Mouse (Mus musculus) lung, postnatal 0 days (tissue): ENCODE results near the gene Igsf3. TPM values are rescaled to one million over a fixed set of nuclear protein-coding genes. Genes with fewer than 3 reads are reported as not detected.
A peak's percentile ranks its signal among the peaks of the same experiment; 100 is the strongest.

Experiments
- ATAC-seq: fragments of 200-750 bp; cut with Nextera tagmentation; 2 replicates; pipeline ENCODE4 v1.8.0; 2017; ENCODE audit warnings: moderate library complexity
- DNase-seq: peaks from one replicate; pipeline ENCODE4 v3.0.0-alpha.2; 2016; ENCODE audit warnings: low spot score
- H3K27ac ChIP-seq: fragments of 300-500 bp; sonication (generic); 2 replicates; pipeline ENCODE4 v1.5.1; 2014; ENCODE audit warnings: antibody characterized with exemption, mild to moderate bottlenecking, low read length, mixed read lengths
- H3K27me3 ChIP-seq: fragments of 300-500 bp; sonication (generic); replicated peaks from 2 replicates; pipeline ENCODE4 v1.6.1; 2014; ENCODE audit warnings: low read length, mixed read lengths; ENCODE audit not compliant: insufficient read depth
- H3K36me3 ChIP-seq: fragments of 300-500 bp; sonication (generic); 2 replicates; pipeline ENCODE4 v1.6.1; 2014; ENCODE audit warnings: low read length, mixed read lengths; ENCODE audit not compliant: insufficient read depth
- H3K4me1 ChIP-seq: fragments of 300-500 bp; sonication (generic); 2 replicates; pipeline ENCODE4 v1.6.1; 2014; ENCODE audit warnings: antibody characterized with exemption, low read depth, low read length, mixed read lengths; ENCODE audit not compliant: insufficient read depth
- H3K4me2 ChIP-seq: fragments of 300-500 bp; sonication (generic); replicated peaks from 2 replicates; pipeline ENCODE4 v1.6.1; 2014; ENCODE audit warnings: low read depth, mild to moderate bottlenecking, low read length, moderate library complexity, mixed read lengths
- H3K4me3 ChIP-seq: fragments of 300-500 bp; sonication (generic); 2 replicates; pipeline ENCODE4 v1.5.1; 2014; ENCODE audit warnings: low read depth, low read length
- H3K9ac ChIP-seq: fragments of 300-500 bp; sonication (generic); replicated peaks from 2 replicates; pipeline ENCODE4 v1.6.1; 2014; ENCODE audit warnings: low read depth, mild to moderate bottlenecking
- H3K9me3 ChIP-seq: fragments of 300-500 bp; sonication (generic); 2 replicates; pipeline ENCODE4 v1.6.1; 2016; ENCODE audit warnings: low read length, mixed read lengths
- CTCF ChIP-seq: IDR thresholded peaks from 2 replicates; pipeline ENCODE4 v1.5.1; 2016; ENCODE audit warnings: antibody characterized with exemption, mild to moderate bottlenecking
- EP300 ChIP-seq: IDR thresholded peaks from 2 replicates; pipeline ENCODE4 v1.6.1; 2016; ENCODE audit warnings: antibody characterized with exemption, mild to moderate bottlenecking, control low read depth
- WGBS: fragments of 180-500 bp; shearing (Covaris S2); extraction: QIAGEN DNeasy Blood & Tissue Kit; methylation state at CpG from one replicate; pipeline ENCODE4 v1.1.7; 2014; 5-methylcytosine and 5-hydroxymethylcytosine counted together
- polyA plus RNA-seq: library from polyadenylated mRNA; unstranded; fragments of >200 nt; fragmentation: Nextera tagmentation; extraction: Ambion mirVana; gene quantifications from 2 replicates; pipeline ENCODE4 v1.2.1, GENCODE M21; 2015

The Igsf3 gene
- polyA plus RNA-seq, 1 experiment from 2014 or later, result 16.9 TPM

GRCm38 (mm10) chr3:101418740-101419652 is 42.1 kb downstream of the Igsf3 start:
- 50% methylated on average over 18 of the region's 18 CpGs for WGBS
- Histone ChIP-seq H3K4me1 (peaks cover 5% of the 10 kb centered on the region; the same call in 1 of the 2 replicates), H3K4me2 (no peak overlapping the region), H3K9ac (no peak overlapping the region), H3K27me3 (no peaks in the 10 kb centered on the region), H3K4me3 (no peak overlapping the region), H3K9me3 (no peaks in the 10 kb centered on the region), H3K27ac (no peak overlapping the region), H3K36me3 (no peaks in the 10 kb centered on the region)
- no peak for TF ChIP-seq CTCF
- no peak for TF ChIP-seq EP300
- DNase-seq, result peak; percentile 27
- ATAC-seq, result peak; percentile 30

DNA sequence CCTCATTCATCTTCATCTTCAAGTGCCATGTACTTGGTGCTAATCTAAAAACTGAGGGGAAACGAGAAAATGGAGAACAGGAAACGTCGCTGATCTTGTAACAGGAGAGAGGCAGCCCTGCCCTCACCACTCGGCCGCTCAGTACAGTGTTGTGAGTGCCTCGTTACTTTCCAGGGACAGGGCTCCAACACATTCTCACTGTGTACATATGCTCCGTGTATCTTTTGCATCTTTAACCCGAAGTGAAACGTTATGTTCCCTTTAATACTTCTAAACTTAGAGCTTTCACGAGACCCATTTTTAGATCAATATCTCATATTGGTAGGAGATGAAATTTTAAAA is 42.7 kb downstream of the Igsf3 start:
- TF ChIP-seq CTCF (no peak), EP300 (no peak)
- peak; percentile 53 for ATAC-seq
- no peak overlapping the region for H3K4me3 ChIP-seq
- DNase-seq, result no peak
- H3K27ac ChIP-seq, result no peak overlapping the region
- H3K36me3 ChIP-seq, result no peaks in the 10 kb centered on the region
- no peak overlapping the region for H3K9ac ChIP-seq
- H3K4me2 ChIP-seq, result no peak overlapping the region
- H3K4me1 ChIP-seq, result peaks cover 7% of the 10 kb centered on the region; the same call in 1 of the 2 replicates
- no peaks in the 10 kb centered on the region for H3K9me3 ChIP-seq
- 33% methylated on average over 10 of the region's 10 CpGs for WGBS
- no peaks in the 10 kb centered on the region for H3K27me3 ChIP-seq

DNA sequence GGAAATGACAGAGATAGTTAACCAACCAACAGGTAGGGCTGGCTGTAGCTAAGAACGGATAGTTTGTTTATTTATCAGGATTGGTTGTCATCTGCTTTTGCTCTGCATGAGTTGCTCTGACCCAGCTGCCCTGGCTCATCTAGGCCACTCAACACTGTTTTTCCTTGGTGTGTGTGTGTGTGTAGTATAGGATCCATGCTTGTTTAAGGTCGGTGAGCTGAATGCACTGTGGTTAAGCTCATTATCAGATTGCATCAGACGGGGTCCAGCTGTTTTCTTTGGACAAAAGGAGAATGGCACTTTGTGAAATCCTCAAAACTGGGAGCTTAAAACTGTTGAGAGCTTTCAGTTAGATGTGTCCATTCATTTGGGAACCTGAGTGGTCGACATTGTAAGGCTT is 46.3 kb downstream of the Igsf3 start:
- Histone ChIP-seq H3K4me3 (no peak overlapping the region), H3K4me2 (no peak overlapping the region), H3K9ac (no peak overlapping the region), H3K36me3 (0 out of 2 replicates have a peak, but pooled peaks cover 4% of the 10 kb centered on the region), H3K9me3 (no peaks in the 10 kb centered on the region), H3K27me3 (no peaks in the 10 kb centered on the region), H3K4me1 (peaks cover 8% of the 10 kb centered on the region; the same call in 1 of the 2 replicates), H3K27ac (no peak overlapping the region)
- DNase-seq (no peak), ATAC-seq (no peak)
- WGBS, result 47% methylated on average over 4 of the region's 4 CpGs
- TF ChIP-seq EP300 (no peak), CTCF (no peak)

DNA sequence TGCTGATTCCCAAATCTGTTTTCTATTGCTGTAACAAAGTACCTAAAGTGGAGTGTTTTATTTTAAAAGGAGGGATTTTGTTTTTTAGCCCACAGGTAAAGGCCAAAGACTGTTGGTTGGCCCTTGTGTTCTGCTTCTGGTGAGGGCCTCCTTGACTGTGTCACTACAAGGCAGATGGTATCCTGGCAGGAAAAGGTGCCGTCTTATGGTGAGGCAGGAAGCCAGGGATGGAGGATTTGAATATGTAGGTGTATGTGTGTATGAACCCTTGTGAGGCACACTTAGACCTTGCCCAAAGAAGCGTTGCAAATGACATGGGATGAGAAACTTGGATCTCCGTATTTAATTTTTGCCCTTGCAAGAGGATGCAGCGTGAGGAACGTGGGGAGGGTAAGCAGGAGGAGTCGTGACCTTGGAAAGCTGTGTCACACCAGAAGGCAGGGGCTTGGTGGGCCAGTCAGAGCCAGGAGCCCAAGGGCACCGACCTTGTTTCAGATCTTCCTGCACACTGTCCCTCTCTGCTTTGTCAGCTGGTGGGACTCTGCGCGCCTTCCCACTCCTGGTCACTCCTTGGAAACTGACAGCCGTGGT is 47.5 kb downstream of the Igsf3 start:
- H3K9ac ChIP-seq, result no peak overlapping the region
- no peak for ATAC-seq
- 68% methylated on average over 10 of the region's 10 CpGs for WGBS

DNA sequence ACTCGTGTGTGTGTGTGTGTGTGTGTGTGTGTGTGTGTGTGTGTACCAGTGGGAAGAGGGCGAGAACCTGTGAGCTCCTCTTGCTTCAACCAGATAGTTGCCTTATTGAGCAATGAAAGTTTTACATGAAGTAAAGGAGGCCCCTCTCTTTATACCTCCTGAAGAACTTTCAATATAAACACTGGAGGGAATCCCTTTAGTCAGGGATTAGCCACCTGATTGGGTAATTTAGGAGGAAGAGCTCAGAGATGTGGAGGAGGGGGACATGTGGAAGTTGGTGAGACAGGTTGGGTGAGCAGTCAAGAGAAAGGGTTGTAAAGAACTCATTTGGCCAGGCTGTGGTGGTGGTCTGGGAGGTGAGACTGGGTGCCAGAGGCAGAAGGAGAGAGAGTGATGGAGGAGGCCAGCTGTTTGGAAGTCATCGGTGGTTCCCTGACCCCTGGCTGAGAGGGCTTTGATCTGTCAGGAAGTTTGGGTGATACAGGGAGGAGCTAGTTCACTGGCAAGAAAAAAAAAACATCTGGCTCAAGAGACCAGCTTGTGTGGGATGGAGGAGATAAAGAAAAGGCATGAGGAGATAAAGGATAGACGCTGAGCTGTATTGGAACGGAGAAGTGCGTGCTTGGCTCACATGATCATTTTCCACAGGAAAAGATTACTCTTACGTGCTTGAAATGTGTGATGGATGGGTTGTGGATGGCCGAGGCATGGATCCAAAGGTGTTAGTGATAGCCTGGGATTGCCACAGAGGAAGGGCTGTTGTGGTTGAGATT is 53.3 kb downstream of the Igsf3 start:
- Histone ChIP-seq H3K9ac (no peak overlapping the region), H3K36me3 (0 out of 2 replicates have a peak, but pooled peaks cover 4% of the 10 kb centered on the region), H3K27me3 (no peaks in the 10 kb centered on the region), H3K4me1 (no peaks in the 10 kb centered on the region), H3K4me2 (no peak overlapping the region), H3K4me3 (no peak overlapping the region), H3K9me3 (no peaks in the 10 kb centered on the region), H3K27ac (no peak overlapping the region)
- ATAC-seq (peak; percentile 68), DNase-seq (peak; percentile 57)
- TF ChIP-seq EP300 (peak; percentile 12; the same call in 1 of the 2 replicates), CTCF (no peak)
- WGBS, result 48% methylated on average over 8 of the region's 8 CpGs

More for the DNA sequence above, 47.5 kb downstream of the Igsf3 start:
- TF ChIP-seq CTCF, result no peak
- no peak for TF ChIP-seq EP300
- Histone ChIP-seq H3K27me3 (no peaks in the 10 kb centered on the region), H3K9me3 (no peaks in the 10 kb centered on the region), H3K36me3 (0 out of 2 replicates have a peak, but pooled peaks cover 4% of the 10 kb centered on the region), H3K4me1 (peaks cover 6% of the 10 kb centered on the region; the same call in 1 of the 2 replicates), H3K4me3 (no peak overlapping the region), H3K4me2 (no peak overlapping the region), H3K27ac (no peak overlapping the region)
- no peak for DNase-seq

- TF ChIP-seq CTCF (no peak), EP300 (no peak)
- H3K4me1 ChIP-seq, result no peaks in the 10 kb centered on the region
- ATAC-seq, result peak; percentile 36
- 33% methylated on average over 2 of the region's 2 CpGs for WGBS
- H3K4me2 ChIP-seq, result no peak overlapping the region
- no peaks in the 10 kb centered on the region for H3K9me3 ChIP-seq
- no peak overlapping the region for H3K27ac ChIP-seq
- DNase-seq, result no peak
- H3K36me3 ChIP-seq, result 0 out of 2 replicates have a peak, but pooled peaks cover 4% of the 10 kb centered on the region
- H3K9ac ChIP-seq, result no peak overlapping the region
- no peaks in the 10 kb centered on the region for H3K27me3 ChIP-seq
- no peak overlapping the region for H3K4me3 ChIP-seq
Measured at GRCm38 (mm10) chr3:101430755-101431115, 53.9 kb downstream of the Igsf3 start.
